Mouse (Mus musculus) olfactory bulb, adult 2 months (tissue): Measurements from ENCODE around the gene Duox2.

ENCODE experiments used
- CTCF ChIP-seq: fragments of 200-500 bp; IDR thresholded peaks from 2 replicates; pipeline ENCODE4 v1.5.1; 2012; ENCODE audit warnings: low read depth, mild to moderate bottlenecking, low read length, moderate library complexity; ENCODE audit not compliant: insufficient read depth
- POLR2A ChIP-seq: fragments of 200-500 bp; IDR thresholded peaks from 2 replicates; pipeline ENCODE4 v1.6.1; 2012; ENCODE audit warnings: mild to moderate bottlenecking, low read depth, low read length, moderate library complexity; ENCODE audit not compliant: insufficient read depth

GRCm38 (mm10) chr2:122347257-122347656 lies 49.0 kb upstream of the Duox2 start:
- no peak for TF ChIP-seq POLR2A
- TF ChIP-seq CTCF: no peak
